Mouse (Mus musculus): ENCODE measurements around the gene Prpf4b. TPM values are rescaled to one million over a fixed set of nuclear protein-coding genes. Genes with fewer than 3 reads are reported as not detected.
"Not testable (repeated sequence)": the region's sequence is repeated elsewhere in the genome, so short reads cannot be mapped to it uniquely, and the experiment has no call there.

Gene Prpf4b
- total RNA-seq (2015), result 79.1 and 89.2 TPM in 2 replicates
- 94.9 and 116 TPM in 2 replicates for total RNA-seq (2017)

- ATAC-seq (ENCODE audit: poor library complexity, severe bottlenecking), result peak; percentile 73
These were observed at the start of gene Prpf4b for GRCm38 (mm10) chr13:34875166-34875710. Gene Prpf4b, plus strand, starts transcription at chr13:34875302.

DNA sequence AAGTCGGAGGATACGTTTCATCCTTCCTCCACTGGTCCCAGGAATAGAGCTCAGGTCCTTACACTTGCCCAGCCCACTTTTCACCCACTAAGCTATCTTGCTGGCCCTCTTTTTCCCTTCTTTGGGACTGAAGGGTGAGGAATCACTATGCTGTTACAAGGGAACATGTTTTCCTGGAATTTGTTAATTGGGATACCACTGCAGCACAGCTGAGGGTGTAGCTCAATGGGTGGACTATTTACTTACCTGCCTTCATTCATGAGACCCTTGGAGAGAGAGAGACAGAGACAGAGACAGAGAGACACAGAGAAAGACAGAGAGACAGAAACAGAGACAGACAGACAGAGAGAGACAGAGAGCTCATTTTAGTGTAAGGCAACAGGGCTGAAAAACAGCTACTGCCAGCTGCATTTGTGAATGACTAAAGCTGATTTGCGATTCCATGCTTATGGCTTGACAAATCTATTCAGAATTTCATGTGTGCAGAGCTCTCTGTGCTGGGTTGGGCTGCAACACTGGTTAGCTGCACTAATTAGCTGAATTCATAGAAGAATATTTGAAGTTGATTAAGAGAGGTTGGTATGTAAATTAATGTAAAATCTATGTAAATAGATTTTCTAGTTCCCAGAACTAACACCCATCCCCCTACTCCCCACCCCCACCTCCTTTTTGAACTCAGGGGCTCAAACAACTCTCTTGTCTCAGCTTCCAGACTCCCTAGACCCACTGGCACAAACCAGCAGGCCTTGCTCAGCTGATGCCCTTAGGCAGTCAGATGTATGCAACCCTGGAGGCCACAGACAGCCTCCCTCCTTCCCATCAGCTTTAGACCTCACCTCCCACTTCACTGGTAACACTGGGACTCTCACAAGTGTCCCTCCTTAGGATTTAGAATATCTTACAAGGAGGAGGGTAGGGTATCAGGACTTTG, 48.1 kb upstream of the Prpf4b start:
- no peak for ATAC-seq (ENCODE audit: poor library complexity, severe bottlenecking)

- ATAC-seq (ENCODE audit: poor library complexity, severe bottlenecking), result no peak
These were observed 46.9 kb upstream of the Prpf4b start for GRCm38 (mm10) chr13:34827988-34828882.

DNA sequence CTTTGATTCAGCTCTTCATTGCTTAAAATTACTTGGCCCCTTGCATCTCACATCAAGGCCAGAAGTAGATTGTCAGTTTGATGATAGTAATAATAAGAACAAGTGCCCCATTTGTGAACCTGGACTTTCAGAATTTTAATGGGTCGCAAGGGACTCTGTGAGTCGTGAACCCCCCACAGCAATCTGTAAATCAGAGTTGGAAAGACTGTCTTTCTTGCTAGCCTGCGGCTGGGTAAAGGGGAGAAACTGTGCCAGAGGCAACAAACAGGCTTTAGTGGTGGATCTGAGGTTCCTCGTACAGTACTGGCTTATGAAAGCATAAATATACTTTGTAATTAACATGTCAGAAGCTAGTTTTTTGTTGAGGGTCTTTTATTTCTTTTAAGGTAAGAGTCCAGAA, 32.3 kb upstream of the Prpf4b start:
- no peak for ATAC-seq (ENCODE audit: poor library complexity, severe bottlenecking)

GRCm38 (mm10) chr13:34850759-34851158, 24.3 kb upstream of the Prpf4b start:
- ATAC-seq (ENCODE audit: poor library complexity, severe bottlenecking), result no peak

DNA sequence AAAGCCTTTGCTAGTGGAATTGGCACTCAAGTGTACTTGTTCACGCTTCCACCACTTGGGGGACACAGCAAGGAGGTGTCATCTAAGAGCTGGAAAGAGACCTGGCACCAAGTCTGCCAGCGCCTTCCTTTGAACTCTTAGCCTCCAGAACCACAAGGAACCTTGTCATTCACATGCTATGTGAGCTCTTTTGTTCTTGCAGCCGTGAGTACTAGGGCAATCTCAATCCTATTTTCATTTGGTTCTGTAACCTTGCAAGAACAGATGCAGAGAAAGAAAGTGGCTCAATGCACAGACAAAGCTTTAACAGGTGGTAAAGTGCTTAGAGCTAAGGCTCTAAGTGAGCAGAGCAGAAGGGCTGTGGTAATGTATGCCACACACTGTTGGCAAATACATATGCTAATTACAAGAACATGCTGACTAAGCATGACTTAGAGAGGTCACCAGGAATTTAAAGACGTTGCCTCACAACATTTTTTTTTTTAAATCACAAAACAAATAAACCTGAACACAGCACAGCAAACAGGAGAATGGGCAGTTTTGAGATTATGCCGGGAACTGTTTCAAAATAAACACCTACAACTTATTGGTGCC, 23.8 kb upstream of the Prpf4b start:
- no peak for ATAC-seq (ENCODE audit: poor library complexity, severe bottlenecking)

DNA sequence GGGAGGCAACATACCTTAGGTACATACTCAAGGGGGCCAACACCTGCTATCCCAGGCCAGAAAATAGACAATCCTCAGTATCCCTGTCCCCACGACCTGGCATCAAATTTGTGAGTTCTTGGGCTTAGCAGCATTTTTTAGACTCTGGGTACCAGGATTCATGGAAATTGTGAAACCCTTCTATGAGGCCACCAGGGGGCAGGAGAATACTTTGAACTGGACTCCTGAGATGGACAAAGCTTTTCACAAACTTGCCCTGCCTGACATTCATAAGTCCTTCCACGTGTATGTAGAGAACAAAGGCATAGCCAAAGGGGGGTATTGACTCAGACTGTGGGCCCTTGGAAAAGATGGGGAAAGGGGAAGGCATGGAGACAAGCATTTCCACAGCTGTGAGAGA, 17.6 kb upstream of the Prpf4b start:
- no peak for ATAC-seq (ENCODE audit: poor library complexity, severe bottlenecking)

GRCm38 (mm10) chr13:34859406-34859805, 15.7 kb upstream of the Prpf4b start:
- ATAC-seq (ENCODE audit: poor library complexity, severe bottlenecking), result no peak

DNA sequence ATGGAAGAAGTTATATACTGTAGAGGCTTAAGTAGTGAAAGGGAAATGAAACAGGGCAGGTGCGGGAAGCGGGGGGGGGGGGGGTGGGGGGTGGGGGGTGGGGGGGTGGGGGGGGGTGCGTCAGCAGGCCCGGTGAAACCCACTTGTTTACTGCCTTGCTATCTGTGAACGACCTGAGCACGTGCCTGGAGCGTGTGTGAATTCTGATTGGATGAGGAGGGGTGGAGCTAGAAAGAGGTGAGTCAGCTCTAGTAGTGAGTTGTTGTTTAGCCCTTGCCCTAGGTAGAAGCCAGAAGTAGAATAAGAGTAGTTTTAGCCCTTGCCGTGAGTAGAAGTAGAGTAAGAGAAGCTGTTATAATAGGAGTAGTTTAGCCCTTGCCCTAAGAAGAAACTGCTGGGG, 13.9 kb upstream of the Prpf4b start:
- not testable (repeated sequence) for ATAC-seq (ENCODE audit: poor library complexity, severe bottlenecking)

GRCm38 (mm10) chr13:34864420-34865169, 10.5 kb upstream of the Prpf4b start:
- ATAC-seq (ENCODE audit: poor library complexity, severe bottlenecking), result peak; percentile 91

DNA sequence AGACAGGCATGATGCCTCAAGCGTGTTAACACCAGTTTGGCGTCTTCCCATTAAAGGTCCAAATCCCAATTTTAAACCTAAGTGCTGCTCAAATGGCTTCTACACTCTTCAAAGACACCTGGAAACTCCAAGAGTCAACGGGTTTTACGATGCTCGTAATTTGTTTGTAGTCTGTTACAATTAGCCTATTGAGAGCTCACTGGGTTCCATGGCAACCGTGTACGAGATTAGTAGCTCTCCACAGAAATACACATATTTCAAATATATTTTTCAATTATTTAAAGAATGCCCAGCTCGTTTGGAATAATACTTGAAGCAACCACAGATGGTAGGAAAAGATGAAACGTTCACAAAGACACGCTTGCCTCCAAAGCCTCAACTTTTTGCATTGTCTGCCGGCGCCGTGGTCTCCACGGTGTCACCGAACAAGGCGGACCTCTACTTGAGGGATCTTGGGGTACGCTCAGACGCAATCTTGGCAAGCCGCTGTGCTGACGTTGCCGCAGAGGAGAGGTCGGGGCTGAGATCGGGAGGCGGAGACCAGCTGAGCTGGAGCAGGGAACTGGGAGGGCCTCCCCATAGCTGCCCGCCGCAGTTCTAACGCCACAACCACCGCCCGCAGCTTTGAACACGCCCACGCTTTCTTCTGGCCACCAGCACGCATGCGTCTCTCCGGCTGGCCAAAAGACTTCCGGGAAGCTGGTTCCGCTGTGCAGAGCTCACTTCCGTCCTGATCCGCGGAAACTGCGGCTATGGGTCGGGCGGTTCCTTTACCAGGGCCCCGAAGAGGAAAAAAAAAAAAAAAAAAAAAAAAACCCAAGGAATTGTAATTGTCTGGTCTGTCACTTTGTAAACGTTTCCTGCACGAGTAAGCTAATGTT, 1.1 kb upstream of the Prpf4b start:
- ATAC-seq (ENCODE audit: poor library complexity, severe bottlenecking), result peak; percentile 87

DNA sequence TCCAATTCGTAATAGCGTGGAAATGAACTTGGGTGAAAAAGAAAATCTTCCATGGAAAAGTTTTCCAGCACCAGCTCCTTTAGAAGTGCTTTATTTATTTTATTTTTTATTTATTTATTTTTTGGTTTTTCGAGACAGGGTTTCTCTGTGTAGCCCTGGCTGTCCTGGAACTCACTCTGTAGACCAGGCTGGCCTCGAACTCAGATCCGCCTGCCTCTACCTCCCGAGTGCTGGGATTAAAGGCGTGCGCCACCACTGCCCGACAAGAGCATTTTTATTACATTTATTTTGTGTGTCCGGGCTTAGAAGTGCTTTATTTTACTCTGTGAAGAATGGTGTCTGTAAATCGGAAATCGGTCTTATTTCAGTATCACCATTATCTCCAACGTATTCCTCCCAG, 366 bp upstream of the Prpf4b start:
- ATAC-seq (ENCODE audit: poor library complexity, severe bottlenecking), result not testable (repeated sequence)

GRCm38 (mm10) chr13:34875741-34876445, 791 bp downstream of the Prpf4b start:
- ATAC-seq (ENCODE audit: poor library complexity, severe bottlenecking), result peak; percentile 64

DNA sequence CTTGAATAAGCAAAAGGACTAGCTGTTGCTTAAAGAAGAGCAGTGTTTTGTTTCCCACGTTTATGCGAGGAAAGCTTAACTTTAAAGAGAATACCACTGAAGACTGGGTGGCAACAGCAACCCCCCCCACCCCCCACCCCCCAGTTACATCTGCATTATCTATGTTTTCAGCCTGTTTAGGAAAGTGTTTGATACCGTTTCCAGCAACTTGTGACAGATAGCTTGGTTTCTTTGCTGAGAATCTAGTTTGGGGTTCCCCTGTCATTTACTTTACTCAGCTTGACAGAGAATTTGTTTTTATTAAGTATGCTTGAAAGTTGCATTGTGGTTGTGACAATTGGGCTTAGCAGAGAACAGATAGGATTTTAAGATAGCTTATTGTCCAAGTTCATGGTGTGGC, 1.4 kb downstream of the Prpf4b start:
- no peak for ATAC-seq (ENCODE audit: poor library complexity, severe bottlenecking)

DNA sequence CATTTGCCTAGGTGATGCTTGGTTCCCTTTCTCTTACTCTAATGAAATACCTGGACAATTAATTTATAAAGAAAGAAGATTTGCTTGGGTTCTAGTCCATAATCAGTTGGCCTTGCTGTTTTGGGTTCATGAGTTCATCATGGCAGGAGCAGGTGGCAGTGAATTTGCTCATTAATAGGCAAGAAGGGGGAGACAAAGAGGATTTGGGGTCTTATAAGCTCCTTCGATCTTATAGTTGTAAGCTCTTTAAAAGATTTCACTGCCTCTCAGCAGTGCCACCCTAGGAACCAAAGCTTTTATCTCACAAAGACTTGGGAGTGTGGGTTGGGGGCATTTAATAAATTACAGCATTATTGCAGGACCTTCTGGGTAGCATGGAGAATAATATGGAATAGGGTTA, 17.8 kb downstream of the Prpf4b start:
- no peak for ATAC-seq (ENCODE audit: poor library complexity, severe bottlenecking)

DNA sequence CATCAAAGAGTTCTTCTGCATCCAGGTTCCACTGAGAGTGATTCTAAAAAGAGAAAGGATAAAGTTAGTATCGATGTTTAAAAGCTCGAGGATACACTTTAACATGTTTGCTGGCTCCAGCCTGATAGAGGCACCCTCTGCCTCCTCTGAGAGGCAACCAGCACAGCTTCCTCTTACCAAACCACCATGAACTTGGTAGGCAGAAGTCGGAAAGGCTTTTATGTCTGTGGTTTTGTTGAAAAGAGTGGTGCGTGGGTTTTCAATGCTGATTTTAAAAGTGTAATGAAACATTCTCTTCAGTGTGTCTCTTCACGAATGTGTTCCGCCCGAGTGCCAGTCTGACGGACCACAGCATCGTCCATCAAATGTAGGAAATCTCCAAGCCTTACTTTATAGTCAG, 39.5 kb downstream of the Prpf4b start:
- ATAC-seq (ENCODE audit: poor library complexity, severe bottlenecking), result peak; percentile 59; the same call in 1 of the 2 replicates

- ATAC-seq (ENCODE audit: poor library complexity, severe bottlenecking), result no peak
These were observed 41.5 kb downstream of the Prpf4b start for GRCm38 (mm10) chr13:34916520-34917167.

DNA sequence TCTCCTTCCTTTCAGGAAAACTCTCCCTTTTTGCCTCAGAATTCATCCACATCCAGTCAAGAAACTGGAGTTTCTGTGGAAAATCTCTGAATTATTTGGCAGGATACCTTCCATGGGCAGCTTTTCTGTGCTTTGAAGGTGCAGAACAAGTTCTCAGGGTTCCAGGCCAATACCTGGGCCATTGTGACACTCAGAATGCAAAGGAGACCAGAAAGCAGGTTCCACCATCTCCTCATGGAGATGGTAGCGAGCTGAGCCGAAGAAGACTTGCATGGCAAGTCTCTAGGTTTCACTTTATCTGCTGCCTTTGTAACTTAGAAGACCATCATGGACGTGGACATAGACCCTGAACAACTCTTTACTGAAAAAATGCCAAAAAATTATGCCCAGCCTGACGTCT, 49.1 kb downstream of the Prpf4b start, which contains the start of the genes Fam217a and 4933417A18Rik:
Gene Fam217a, minus strand, starts transcription at position 101 of the 400 bp plus-strand sequence.
Gene 4933417A18Rik, plus strand, starts transcription at position 200 of the 400 bp plus-strand sequence.
- no peak for ATAC-seq (ENCODE audit: poor library complexity, severe bottlenecking)
